Mouse (Mus musculus) megakaryocyte, adult 5-6 weeks (primary cell): Measurements from ENCODE around the gene Plpp4. TPM values are rescaled to one million over a fixed set of nuclear protein-coding genes. Genes with fewer than 3 reads are reported as not detected.

ENCODE experiments used
- ATAC-seq: 2 replicates; pipeline ENCODE4 v1.8.0; 2016; ENCODE audit warnings: mild to moderate bottlenecking, inconsistent platforms; ENCODE audit not compliant: poor library complexity, severe bottlenecking
- total RNA-seq, 2 experiments: library from RNA; stranded (forward) in 1 of 2; stranded (reverse) in 1 of 2; fragments of 153-499, 151-499 nt in 1 of 2; fragments of 221-1000, 200-1000 nt in 1 of 2; gene quantifications; 2 replicates each; pipeline versions ENCODE4 v1.2.3 to v1.2.4; 2015 to 2017

Plpp4 gene
- total RNA-seq, 2 experiments from 2014 or later = not detected

DNA sequence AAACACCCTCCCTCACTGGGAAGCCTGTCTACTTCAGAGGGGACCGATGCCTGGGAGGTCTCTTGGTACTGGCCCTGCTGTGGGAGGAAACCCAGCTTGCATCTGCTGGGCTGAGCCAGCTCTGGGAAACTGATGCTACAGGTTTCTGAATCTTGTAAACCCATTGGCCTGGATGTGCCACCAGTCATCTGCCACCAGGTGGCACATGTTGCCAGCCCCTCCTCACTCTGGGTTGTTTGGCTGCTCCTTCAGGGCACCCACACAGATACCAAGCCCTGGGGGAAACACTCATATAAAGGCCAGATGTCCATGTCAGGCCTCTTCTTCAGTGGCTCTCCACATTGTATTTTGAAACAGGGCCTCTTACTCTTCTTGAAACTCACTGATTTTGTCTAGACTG, 36.4 kb downstream of the Plpp4 start:
- ATAC-seq = no peak

DNA sequence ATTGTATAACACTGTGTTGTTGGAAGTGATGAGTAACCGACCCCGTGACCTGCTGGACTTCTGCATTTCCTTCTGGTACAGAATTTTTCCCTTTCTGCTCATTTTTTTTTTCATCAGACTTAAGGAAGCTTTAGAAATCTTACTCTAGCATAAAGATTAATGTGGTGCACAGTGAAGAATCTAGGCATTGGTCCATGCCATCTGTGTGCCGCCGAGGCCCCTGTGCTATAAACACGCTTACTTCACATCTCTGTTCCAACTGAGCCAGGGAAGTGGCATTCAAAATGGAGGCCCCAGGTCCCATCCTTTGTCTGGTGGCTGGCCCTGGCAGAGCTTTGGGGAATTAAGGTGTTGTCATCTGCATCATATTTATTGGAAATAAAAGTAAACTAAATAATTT, 44.8 kb downstream of the Plpp4 start:
- ATAC-seq = no peak

- ATAC-seq = no peak
Measured at GRCm38 (mm10) chr7:129303356-129303755, 46.5 kb downstream of the Plpp4 start.

DNA sequence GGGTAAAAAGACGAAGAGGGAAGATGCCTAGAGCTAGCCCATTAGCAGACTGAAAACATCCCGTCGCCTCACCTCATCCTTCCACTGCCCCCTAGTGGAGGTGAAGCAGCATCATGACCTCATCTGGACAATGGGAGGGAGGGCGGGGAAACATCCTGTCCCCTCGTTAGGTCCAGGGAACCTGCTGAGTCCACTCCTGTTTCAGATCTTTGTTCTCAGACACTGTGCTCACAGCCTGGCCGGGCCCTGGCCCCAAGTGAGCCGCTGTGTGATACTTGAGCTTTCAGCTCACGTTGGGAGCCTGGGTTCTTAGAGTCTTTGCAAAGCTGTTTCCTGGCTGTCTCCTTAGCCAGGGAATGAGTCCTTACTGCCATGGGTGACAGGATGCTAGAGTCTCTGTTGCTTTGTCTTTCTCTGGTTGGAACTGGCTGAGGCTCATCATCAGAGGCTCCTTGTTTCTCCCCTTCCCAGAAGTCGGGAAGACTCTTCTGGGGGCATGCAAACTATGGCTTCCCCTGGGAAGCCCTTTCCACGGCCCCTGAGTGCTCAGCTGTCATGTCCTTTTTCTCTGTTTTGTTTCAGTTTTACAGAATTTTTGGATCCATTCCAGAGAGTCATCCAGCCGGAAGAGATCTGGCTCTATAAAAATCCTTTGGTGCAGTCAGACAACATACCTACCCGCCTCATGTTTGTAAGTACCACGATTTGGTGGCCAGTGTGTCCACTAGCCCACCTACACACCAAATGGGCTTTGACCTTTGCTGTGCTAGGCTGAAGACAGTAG, 50.4 kb downstream of the Plpp4 start:
- ATAC-seq = no peak

DNA sequence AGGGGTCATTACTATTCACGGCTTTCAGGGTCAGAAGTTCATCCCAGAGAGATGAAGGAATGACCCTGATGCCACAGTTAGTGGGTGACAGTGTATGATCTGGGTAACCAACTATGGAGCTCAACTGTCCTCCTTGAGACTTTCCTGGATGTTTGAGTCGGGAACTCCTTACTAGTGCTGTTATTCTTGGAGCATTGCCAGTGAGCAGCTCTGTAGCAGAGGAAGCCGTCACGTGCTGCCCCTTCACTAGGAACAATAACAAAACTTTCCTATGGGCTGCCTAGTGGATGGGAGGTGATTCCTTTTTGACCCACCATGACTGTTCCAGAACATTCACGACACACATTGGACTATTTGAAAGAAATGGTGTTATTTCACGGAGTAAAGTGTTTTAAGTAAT, 51.8 kb downstream of the Plpp4 start:
- ATAC-seq = no peak

DNA sequence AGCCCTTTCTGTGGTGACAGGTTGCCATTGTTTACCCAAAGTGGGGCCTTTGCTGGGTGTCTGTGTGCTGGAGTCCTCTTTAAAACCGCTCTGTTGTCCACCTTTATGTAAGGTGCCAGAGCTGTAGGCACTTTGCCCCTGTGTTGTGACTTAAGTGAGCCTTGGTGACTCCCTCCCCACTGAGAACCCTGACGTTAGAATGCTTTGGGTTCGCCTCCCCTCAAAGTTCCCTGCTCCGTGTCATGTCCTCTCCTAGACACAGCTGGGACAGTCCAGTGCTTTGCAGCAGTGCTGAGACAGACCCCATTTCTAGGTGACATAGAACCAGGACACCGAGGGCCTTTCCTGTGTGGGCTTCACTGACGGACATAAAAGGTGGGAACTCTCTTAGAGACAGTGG, 55.7 kb downstream of the Plpp4 start:
- no peak for ATAC-seq

DNA sequence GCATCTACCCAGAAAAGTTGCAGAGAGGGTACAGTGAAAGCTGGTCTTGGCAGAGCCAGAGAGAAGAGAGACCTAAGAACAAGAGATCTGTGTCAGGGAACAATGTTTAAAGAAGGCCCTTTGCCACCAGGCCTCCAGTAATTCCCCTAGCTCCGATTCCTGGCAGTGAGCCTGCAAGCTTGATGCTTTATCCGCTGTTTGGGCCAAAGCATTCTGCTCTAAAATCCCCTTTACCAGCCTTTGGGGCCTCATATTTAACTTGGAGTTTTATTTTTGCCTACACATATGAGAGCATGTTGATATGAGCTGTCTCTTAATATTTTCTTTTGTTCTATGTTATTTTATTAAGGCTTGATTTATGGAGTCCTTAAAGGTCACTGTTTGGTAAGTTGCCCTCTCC, 57.1 kb downstream of the Plpp4 start:
- no peak for ATAC-seq

DNA sequence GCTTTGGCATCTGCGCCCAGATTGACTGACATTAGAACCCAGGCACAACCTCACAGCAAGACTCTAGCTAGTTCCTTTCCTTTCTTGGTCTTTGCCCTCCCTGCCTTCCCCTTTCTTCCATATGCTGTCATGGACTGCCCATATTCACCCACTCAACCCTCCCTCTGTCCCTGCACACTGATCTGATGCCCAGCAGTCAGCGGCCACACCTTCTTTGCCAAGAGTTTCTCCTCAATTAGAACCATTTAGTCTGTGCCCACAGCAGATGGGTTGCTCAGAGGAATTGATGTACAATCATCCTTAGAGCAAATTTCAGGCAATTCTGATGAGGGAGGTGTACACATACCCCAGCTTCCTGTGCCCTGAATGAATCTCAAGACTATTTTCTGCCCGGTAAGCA, 83.3 kb downstream of the Plpp4 start:
- no peak for ATAC-seq

DNA sequence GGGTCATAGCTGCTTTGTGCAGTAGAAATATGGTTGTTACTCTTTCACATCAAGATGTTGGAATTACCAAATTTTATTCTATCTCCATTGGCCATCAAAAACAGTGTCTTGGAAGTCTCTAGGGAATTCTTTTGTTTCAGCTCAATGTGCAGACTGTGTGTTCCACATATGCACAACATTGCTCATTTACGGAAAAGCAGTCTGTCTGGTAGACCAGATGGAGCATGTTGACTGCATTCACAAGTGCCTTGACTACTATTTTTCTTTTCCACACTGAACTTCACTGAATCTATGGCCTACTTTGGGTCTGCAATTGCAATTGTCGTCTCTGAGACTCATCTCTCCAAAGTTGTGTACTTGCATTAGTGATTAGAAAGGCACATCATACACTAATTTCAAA, 98.7 kb downstream of the Plpp4 start:
- no peak for ATAC-seq

DNA sequence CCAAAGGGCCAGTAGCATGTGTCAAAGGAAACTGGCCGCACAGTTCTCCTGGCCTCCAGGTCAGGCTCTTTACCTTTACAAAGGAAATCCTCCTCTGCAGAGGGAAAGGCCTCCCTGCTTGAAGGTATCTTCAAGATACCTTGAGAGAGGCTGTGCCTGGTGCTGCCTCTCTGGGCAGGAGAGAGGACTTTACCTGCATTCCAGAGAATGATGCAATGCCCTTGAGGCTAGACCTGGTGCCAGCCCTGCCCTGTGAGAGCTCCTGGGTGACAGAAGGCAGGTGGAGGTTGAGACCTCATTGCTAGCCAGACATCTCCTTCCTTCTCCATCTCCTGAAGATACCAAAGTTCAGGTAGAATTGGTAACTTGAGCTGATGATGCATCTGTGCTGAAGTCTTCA, 118.5 kb downstream of the Plpp4 start:
- no peak for ATAC-seq

DNA sequence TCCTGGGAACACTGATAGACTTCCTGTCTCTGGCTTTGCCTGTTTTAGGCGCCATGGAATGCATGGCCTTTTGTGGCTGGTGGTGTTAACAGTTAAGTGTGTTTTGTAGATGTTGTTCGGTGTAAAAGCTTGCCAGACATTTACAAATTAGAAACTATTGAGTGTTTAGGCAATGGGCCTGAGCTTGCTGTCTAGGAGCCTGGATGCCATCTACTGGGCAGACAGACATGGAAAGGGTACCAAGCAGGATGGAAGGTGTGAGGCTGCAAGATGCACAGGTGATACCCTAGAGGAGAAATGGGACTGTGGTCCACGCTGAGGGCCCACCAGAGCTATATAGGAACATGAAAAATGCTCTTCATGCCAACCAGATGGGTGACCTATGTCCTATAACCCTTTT, 128.3 kb downstream of the Plpp4 start:
- ATAC-seq = no peak

DNA sequence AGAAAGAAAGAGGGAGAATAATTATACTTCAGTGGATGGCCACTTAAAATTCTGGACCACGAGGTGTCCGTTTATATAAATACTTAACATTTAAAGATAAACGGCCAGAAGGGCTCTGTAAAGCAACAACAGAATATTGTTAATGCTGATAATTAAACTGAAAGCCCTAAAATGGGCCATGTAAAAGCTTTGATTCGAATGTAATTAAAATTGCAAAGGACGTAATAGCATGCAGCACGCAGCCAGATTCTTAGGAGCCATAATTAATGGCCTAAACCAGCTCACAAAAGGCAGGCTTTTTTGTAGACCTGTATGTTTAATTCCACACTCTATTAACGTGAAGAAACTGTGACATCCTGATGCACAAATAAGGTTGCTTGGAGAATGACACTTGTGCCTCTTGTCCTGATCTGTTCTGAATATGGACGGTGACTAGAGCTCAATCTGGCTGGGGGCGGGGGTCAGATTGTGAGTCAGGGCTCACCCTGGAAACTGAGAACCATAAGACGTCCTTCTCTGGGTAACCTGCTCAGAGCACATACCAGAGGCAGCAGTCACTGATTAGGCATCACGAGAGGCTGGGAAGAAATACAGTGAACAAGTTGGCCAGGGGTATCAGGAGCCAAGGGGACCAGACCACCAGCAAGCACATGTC, 136.1 kb downstream of the Plpp4 start:
- ATAC-seq = no peak

DNA sequence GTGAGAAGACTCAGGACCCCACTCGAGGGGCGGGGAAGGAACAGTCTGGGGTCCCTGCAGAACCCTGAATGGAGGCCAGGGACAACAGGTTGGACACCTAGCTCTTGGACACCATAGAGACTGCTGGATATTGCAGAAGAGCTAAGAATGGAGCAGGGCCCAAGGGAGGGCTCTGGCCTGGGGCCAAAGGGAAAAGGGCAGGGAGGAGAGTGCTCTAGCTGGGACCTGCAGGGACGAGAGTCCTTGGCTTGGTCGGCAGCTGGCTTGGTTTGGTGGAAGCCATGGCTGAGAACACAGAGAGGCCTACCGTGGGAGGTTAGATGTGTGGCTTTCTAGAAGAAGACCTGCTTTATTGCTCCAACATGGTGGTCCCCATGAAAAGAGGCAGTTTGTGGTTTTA, 139.7 kb downstream of the Plpp4 start:
- no peak for ATAC-seq

- no peak for ATAC-seq
Measured at GRCm38 (mm10) chr7:129399071-129399470, 142.2 kb downstream of the Plpp4 start.

DNA sequence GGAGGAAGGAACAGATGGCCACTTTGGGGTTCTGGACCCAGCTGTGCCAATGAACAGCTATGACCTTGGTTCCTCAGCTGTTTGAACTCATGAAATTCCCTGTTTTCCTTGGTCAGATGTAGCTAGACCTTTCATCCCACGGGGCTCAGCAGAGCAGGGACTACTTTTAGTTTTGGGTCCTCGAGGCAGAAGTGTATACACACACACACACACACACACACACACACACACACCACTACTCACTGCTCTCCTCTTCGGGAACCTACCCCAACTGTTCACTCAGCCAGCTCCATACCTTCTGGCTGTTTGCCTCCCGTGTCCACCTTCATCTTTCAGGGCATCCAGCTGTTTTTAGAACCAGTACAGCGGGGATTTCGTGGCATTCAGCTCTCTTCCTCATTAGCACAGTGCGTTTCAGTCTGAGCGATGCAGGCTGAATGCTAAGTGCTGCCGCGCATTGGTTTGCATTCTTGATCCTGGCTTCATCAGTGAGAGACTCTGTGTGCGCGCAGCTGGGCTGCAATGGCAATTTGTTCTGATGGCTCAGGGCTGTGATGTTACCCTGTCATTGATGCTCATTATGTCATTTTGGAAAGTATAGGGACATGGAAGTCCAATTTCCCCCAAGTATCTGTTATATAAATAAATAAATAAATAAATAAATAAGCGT, 146.0 kb downstream of the Plpp4 start:
- ATAC-seq = no peak

DNA sequence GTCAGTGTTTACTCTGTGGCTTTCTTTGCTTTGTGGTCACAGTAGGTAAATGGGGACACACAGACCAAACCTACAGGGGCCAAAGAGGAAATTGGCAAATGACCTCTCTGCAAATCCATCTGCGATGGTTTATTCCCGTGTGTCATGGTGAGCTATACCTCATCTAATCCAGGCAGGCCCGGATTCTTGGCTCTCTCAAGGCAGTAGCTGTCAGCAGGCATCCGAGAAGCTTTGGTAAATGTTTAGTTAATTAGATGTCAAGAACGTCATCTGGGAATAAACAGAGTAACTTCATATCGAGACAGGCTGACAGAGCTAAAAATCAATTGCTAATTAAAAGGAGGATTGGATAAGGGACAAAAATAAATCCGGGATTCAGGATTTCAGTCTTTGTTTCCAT, 149.2 kb downstream of the Plpp4 start:
- ATAC-seq = no peak

GRCm38 (mm10) chr7:129412695-129413094, 155.9 kb downstream of the Plpp4 start:
- no peak for ATAC-seq

DNA sequence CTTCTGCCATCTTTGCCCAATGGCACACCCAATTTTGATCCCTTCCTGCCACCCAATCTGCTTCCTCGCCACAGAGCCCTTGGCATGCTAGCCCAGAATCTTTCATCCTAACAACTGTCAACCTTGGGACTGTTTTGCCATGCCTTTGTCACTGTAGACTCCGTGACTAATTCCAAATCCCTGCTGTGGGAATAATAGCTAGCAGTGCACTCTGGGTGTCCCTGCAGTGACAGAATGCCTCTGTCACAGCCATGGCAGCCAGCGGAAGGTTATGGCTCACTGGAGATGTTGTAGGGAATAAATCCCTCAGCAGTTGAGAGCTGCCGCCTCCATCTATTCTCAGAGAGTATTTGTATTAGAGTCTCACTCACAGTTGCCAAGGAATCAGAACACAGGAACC, 158.3 kb downstream of the Plpp4 start:
- ATAC-seq = no peak

- ATAC-seq = no peak
Measured at GRCm38 (mm10) chr7:129421181-129421580, 164.3 kb downstream of the Plpp4 start.

GRCm38 (mm10) chr7:129425554-129425953, 168.7 kb downstream of the Plpp4 start:
- no peak for ATAC-seq

DNA sequence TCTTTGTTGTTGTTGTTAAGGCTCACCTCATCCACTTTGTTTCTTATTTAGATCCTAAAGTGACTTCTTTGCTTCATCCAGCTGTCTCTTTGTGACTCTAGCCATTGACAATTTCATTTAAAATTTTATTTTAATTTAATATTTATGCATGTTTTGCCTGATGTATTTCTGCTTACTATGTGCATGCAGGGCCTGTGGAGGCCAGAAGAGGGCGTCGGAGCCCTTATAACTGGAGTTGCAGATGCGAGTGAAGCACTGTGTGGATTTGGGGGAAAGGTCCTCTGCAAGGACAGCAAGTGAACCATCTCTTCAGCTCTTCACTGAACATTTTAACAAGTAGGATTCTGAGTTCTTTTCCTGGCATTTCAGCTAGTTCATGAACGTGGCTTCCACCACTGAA, 172.0 kb downstream of the Plpp4 start:
- ATAC-seq = no peak

DNA sequence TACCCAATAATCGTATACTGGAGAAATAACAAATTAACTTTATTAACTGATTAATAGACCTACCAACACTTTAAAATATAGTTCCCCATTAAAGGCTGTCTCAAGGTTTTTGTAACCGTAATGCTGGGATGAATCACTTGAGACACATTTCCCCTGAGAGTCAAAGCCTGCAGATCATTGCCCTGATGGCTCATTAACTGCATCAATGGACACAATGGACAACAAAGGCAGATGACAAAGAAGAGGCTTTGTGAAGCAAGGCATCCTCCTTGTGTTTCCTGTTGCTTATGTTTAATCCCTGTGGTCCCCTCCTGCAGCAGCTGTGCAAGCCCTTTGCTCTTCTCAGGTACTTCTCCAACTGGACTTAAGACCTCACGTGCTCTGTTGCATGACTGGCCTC, 173.1 kb downstream of the Plpp4 start:
- no peak for ATAC-seq
